Mouse (Mus musculus): ENCODE measurements at regions not wholly inside any gene's neighbourhood (a gene's known extent, or its start where the extent isn't known, plus 50 kb on each side); places are given as distances from the start of the nearest gene placed in this dataset.

DNA sequence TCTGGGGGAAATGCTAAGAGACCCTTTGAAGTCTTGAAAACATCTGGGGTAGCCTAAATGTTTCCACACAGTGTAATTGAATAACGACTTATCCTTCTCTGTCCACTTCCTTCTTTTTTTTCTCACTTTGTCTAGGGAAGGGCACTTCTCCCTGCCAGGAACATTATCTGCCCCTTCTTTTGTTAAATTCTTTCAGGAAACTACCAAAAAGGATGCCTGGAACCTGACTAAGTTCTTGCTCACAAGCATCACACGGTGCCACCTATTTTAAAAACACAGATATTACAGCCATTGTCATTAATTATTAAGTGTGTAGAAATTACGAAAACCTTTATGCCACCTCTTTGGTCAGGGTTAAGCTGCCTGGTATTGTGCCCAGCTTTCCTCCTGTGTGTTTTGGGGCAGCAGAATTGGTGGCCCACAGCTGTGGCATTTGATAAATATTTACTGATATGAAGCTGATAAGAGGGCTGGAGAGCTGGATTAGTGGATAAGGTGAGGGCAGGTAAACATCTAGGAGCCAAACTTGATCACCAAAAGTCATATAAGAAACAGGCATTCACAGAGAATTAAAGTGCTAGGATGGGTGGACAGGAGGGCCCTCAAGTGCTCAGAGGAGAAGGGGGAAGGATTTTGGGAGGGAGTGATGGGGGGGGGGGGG, 855.6 kb upstream of the Adgrl2 start:
- TF ChIP-seq CTCF (conservative IDR thresholded peaks at IDR 0.05 in 1 of 2, IDR thresholded peaks at IDR 0.05 in 1 of 2; ENCODE audit: low read depth in 2 of 2, low read length in 2 of 2) (no peak), ZKSCAN1 (IDR thresholded peaks at IDR 0.05; ENCODE audit: borderline replicate concordance, low read depth, low read length) (no peak), EP300 (IDR thresholded peaks at IDR 0.05; ENCODE audit: low read length) (no peak), ZMIZ1 (IDR thresholded peaks at IDR 0.05; ENCODE audit: low read depth, low read length) (no peak), PAX5 (IDR thresholded peaks at IDR 0.05; ENCODE audit: low read length) (no peak), UBTF (IDR thresholded peaks at IDR 0.05; ENCODE audit: low read depth, low read length) (no peak), KAT2A (IDR thresholded peaks at IDR 0.05; ENCODE audit: insufficient replicate concordance, low read length) (no peak), POLR2A (IDR thresholded peaks at IDR 0.05; ENCODE audit: low read depth, low read length) (no peak), MYC (IDR thresholded peaks at IDR 0.05; ENCODE audit: low read depth, low read length) (no peak), CHD2 (IDR thresholded peaks at IDR 0.05; ENCODE audit: low read length) (no peak), E2F4 (IDR thresholded peaks at IDR 0.05; ENCODE audit: insufficient replicate concordance, low read depth, low read length) (no peak), MAFK (IDR thresholded peaks at IDR 0.05; ENCODE audit: insufficient replicate concordance, low read length) (no peak), USF1 (IDR thresholded peaks at IDR 0.05; ENCODE audit: low read depth, low read length) (no peak), POLR2AphosphoS2 (IDR thresholded peaks at IDR 0.05; ENCODE audit: low read depth, low read length) (no peak)
